Mouse (Mus musculus): ENCODE measurements around the gene Dnah2.

DNA sequence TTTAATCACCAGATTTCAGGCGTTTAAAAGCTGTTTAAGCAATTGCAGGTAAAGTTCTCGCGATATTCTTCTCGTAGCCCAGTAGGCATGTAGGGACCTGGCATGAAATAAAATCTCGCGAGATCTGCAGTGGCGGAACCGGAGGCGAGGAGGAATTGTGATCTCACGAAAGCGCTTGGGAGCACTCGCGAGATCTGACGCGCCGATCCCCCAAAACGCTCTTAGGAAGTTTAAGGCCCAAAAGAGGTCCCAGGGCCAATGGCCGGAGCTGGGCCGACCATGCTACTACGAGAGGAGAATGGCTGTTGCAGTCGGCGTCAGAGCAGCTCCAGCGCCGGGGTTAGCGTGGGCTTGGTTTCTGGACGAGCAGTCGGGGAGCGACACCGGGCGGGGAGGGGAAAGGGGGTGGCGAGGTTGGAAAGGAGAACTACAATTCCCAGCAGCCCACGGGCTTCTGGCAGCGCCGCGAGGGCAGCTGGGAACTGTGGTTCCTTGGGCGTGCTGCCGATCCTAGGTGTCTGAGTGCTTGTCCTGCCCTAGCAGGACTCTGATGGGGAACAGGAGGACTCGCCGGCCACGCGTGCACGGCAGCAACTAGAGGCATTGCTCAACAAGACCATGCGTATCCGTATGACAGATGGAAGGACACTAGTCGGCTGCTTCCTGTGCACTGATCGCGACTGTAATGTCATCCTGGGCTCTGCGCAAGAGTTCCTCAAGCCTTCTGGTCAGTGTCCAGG is 153.1 kb downstream of the Dnah2 start:
- TF ChIP-seq EP300 (IDR thresholded peaks at IDR 0.05; ENCODE audit: low read depth) (peak; percentile 89), CTCF (IDR thresholded peaks at IDR 0.05; ENCODE audit: low read depth) (no peak)

Measured in liver, embryonic 14.5 days (tissue).